Mouse (Mus musculus) 3T3-L1 (cell line): ENCODE results near the gene Arhgef3.
A peak's percentile ranks its signal among the peaks of the same experiment; 100 is the strongest.

ENCODE experiments used
- DNase-seq: peaks from one replicate; pipeline ENCODE4 v3.0.0-alpha.2; 2015; ENCODE audit warnings: low read depth, low spot score

Arhgef3 gene

DNA sequence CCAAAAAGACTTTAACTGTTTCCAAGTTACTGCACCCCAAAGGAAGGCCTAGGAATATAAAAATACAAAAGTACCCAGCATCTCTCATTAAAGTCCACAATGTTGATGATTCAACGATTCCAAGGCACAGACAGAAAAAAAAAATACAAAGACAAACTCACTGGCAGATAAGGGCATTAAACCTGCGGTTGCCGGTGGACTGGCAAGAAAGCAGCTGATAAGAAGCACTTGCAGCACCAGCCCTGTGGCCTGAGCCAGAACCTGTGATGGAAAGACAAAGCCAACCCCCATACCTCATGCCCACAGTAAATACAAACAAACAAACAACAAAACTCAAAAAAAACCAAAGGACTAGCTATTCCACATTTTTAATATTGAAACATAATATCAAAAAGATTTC, 295.0 kb downstream of the Arhgef3 start:
- no peak for DNase-seq

DNA sequence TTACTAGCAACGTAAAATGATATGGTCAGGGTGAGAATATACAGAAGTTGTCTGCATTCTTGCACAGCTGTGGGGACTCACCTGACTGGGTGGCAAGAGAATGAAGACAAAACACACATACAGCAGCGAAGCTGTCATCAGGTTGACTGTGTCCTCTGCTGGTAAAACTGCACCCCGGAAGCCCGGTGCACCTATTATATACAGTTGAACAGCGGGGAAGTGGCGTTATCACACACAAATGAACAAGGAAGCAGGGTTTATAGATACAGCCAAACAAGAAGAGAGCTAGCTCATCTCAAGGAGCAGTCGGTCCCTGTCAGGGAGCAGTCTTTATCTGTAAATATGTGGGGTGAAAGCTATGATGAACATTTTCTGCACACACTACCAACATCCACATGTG, 296.8 kb downstream of the Arhgef3 start:
- no peak for DNase-seq

DNA sequence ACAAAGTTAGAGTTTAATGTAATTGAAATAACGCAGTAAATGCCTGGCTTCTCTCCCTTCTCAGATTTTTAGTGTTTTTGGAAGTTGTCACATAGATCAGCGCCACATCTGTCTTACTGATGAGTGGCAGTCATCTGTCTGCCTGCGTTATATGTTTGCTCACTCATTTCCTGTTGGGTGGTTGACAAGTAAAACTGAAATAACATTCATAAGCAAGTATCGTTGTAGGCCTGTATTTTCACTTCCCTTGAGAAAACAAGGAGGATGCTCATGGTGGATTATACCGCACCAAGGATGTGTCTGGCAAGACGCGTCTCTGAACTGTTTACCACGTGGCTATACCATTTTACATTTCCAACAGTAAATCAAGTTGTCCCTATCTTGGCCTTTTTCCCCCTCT, 298.0 kb downstream of the Arhgef3 start:
- DNase-seq, result no peak

DNA sequence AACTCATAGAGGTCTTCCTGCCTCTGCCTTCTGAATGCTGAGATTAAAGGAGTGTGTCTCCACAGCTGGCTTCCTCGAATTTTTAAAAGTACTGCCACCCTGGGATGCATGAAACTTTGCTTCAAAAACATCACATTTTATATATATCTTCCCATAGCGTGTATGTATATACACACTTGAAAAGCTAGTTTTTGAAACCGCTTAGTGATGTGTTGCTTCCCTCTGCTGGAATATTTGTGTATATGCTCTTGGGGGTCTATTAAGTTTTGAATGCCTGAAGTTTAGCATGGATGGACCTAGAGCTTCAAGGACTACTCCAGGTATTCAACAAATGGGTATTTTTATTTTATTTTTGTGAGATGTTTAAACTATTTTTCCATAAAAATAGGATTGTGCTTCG, 299.3 kb downstream of the Arhgef3 start:
- peak; percentile 75 for DNase-seq

DNA sequence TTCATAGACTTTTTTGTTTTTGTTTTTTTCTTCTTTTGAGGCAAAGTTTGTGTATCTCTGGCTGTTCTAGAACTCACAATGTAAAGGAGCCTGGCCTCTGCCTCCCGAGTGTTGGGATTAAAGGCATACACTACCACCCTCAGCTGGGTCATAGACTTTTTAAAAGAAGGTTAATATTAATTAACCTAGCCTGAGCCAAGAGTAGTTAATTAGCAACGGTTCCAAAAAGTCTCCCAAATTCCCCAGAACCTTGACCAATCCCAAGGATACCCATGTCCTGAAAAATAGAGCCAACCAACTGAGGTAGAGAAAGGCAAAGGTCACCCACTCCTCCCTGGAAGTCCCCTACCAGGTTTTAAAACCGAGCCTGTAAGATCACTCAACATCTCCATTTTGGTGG, 306.1 kb downstream of the Arhgef3 start:
- DNase-seq, result no peak

DNA sequence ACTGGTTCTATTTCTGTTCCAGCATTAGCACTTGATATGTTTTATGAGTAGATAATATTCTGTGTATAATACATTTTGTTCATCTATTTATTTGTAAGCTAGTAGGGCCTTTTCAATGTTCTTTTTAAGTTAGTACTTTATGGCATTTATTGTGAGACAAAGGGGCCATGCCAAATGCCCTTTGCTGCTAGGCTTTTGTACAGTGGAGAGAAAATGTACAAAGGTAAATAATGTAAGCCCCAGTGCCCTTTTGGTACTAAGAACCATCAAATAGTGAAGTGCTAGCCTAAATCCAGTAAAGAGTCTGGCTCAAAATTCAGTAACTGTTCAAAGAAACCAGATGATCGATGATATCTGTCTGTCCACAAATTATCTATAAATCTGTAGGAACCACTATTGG, 307.6 kb downstream of the Arhgef3 start:
- no peak for DNase-seq

DNA sequence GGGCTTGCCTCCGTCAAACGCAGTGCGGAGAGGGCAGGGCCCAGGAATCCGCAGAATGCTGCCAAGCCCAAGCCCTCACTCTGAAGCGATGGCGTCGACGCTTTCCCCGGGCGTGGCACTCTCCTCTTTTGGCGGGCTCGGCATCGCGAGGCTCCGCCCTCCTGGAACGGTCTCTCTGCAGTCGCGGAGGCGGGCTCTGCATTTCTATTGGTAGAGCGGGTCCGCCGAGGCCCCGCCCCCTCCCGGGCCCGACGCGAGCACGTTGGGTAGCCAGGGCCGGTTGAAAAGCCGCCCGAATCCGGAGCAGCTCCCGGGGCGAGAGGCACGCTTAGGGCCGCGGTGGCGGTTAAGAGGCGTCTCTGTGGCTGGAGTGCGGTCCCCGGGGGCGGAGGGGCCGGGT, 313.9 kb downstream of the Arhgef3 start, which contains the start of gene Fam208a:
Fam208a (plus strand) TSS at position 262 of the 400 bp plus-strand sequence.
- DNase-seq, result peak; percentile 73

DNA sequence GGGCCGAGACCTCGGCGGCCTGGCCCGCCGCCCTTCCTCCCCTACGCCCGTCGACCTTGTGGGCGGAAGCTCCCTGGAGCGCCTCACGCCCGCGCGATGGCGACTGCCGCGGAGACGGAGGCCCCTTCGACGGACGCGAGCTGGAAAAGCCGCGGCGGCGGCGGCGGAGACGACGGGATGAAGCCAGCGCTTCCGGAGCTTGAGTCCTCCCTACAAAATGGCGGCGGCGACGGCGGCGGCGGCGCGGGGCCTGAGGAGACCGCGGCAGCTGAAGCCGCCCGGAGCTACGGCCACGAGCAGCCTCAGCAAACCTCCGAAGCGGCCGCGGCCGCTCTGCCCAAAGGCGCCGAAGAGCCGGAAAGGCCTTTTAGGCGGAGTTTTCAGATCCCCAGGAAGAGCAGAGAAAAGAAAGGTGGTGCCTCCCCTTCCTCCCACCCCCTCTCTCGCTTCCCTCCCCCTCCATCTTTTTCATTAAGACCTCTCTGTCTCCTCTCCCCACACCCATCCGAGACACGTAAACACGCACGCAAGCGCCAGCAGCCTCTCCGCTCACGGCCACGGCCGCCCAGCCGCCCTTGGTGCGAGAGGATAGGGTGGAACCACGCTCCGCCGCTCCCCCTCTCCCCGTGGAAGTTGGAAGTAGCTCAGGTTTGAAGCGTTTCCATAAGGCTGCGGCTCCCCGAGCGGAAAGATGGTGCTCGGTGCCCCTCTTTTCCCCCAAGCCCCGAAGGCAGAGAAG, 314.4 kb downstream of the Arhgef3 start:
- peak; percentile 88 for DNase-seq

DNA sequence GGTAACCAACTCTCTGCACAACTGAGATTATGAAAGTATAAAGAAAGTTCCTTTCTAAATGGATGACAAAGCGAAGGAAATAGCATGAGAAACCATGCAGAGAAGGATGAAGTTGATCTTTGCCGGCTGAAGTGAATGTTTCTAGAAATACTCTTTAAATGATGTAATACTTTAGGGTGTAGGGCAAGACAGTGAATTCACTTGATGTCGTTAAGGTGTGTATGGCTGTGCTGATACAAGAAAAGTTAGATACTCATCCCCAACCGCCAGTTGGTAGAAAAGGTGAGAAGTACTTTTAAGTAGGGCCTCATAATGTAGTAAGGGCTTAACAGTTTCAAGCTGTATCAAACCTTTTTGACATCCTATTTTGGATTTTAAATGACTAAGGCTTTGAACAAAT, 315.6 kb downstream of the Arhgef3 start:
- DNase-seq, result peak; percentile 14

DNA sequence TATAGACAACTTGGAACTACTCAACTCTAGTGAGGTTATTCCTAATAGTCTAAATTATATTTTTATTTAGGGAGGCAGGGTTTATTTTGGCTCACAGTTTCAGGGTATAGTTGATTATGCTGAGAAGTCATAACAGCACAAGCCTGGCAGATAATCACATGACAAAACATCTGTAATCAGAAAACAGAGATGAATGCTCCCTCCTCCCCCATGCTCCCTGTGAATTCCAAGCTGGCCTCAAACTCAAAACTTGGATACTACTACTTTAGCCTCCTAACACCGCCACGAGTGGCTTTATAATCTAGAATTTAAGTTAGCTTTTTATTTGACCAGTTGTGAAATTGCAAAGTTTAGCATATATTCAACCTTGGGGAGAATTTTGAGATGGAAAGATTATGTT, 317.4 kb downstream of the Arhgef3 start:
- no peak for DNase-seq

DNA sequence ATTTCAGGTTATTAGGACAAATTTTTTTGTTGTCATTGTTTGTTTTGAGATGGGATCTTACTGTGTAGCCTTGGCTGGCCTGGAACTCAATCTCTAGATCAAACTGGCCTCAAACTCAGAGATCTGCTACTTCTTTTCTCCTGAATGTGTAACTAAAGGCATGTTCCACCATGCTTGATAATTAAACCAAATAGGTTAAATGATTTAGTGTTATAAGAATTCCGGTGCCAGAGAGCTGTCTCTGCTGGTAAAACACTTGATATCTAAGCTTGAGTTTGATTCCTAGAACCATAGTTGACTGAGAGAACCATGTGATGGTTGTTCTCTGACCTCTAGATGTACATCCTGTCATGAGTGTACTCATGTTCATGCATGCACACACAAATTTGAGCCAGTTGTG, 321.4 kb downstream of the Arhgef3 start:
- DNase-seq, result no peak

DNA sequence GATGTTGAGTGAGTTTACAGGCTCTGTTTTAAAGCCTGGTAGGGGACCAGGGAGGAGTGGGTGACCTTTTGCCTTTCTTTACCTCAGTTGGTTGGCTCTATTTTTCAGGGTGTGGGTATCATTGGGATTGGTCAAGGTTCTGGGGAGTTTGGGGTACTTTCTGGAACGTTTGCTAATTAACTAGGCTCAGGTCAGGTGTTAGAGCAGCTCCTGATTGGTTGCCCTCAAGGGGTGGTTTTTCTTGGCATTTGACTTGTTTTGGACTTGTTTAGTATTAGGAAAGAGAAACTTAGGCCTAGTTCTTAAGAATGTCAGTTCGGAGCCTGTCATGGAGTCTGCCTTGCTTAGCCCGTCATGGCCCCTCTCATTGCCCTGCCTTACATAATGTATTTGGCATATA, 322.1 kb downstream of the Arhgef3 start:
- no peak for DNase-seq

DNA sequence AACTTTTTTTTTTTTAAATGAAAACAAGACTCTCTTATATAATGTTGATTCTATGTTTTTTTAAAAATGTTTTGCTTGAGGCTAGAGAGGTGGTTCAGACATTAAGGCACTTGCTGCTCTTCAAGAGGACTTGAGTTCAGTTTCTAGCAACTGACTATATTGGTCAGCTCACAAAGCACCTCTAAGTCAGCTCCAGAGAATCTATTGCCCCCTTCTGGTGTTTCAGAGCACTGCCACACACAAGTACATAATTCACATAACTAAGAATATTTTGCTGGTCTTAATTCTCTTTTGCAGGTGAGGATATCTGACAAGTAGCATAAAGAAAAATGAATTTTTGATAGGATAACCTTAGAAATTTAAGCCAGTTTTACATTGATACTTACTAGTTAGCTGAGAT, 326.2 kb downstream of the Arhgef3 start:
- peak; percentile 60 for DNase-seq

DNA sequence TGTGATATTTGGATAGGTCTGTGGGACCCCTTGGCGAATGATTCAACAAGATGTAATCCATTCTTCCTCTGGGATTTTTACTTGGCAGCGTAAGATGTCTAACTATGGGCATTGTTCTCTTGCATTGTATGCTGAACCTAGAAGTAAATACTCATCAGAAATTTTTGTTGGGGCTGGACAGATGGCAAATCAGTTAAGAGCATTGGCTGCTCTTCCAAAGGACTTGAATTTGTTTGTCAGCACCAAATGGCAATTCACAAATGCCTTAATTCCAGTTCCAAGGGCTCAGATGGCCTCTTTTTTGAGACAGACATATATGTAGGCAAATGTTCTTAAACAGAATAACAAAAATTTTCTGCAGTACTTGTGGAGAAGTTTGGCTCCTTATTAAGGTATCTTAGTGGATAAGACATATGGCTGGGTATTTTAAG, 330.2 kb downstream of the Arhgef3 start:
- DNase-seq, result no peak

DNA sequence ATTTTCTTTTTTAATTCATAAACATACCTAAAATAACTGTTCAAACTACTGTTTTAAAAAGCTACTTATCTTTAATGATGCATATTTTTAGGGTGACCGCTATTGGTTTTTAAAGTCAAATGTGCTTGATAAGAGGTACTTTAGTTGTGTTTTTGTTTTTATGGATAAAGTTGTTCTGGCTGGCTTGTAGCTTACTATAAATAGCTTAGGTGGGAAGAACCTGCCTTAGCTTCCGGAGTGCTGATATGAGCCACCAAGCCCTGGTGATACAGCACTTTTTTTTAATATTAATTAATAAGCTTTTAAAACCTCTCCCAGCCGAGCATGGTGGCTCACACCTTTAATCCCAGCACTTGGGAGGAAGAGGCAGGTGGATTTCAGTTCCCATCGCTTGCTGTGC, 332.3 kb downstream of the Arhgef3 start:
- DNase-seq, result no peak
